Mouse (Mus musculus): ENCODE data around the gene Megf6. TPM values are rescaled to one million over a fixed set of nuclear protein-coding genes. Genes with fewer than 3 reads are reported as not detected.

The Megf6 gene
- polyA plus RNA-seq, 1 experiment: 0.55 TPM

DNA sequence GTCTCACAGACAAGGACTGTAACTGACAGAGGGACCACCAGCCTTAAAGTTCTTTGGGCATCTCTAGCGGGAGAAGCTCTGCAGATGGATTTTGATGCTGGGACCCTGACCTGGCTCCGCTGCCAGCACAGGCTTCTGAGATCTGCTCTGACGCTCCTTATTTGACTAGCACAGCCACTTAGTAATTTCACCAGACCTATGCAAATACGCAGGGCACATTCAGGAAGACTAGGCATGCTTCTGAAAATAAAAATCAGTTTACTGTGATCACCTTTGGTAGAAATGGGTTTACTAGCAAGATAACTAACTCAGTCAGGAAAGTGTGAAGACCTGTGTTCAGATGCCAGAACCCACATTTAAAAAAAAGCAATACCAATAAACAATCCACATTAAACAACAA lies 38.6 kb upstream of the Megf6 start:
- no peak for DNase-seq
- Histone ChIP-seq H3K36me3 (ENCODE audit: control insufficient read depth, insufficient read depth, low read length) (no peaks in the 10 kb centered on the region), H3K4me1 (ENCODE audit: control insufficient read depth, insufficient read depth, low read length) (no peaks in the 10 kb centered on the region), H3K27ac (ENCODE audit: insufficient read depth, low read depth, low read length) (no peak overlapping the region), H3K27me3 (replicated peaks; ENCODE audit: control insufficient read depth, insufficient read depth, low read length) (no peaks in the 10 kb centered on the region), H3K4me3 (ENCODE audit: insufficient read depth, low read depth, low read length) (no peak overlapping the region)
- TF ChIP-seq POLR2A (IDR thresholded peaks at IDR 0.05; ENCODE audit: low read depth, low read length) (no peak), CTCF (conservative IDR thresholded peaks at IDR 0.05; ENCODE audit: insufficient read depth, insufficient read length, low read depth, low read length) (no peak)
- 90% methylated on average over 4 of the region's 4 CpGs for WGBS

GRCm38 (mm10) chr4:154134803-154135202 lies 35.7 kb upstream of the Megf6 start:
- TF ChIP-seq POLR2A (IDR thresholded peaks at IDR 0.05; ENCODE audit: low read depth, low read length) (no peak), CTCF (conservative IDR thresholded peaks at IDR 0.05; ENCODE audit: insufficient read depth, insufficient read length, low read depth, low read length) (no peak)
- DNase-seq: no peak
- Histone ChIP-seq H3K36me3 (ENCODE audit: control insufficient read depth, insufficient read depth, low read length) (no peaks in the 10 kb centered on the region), H3K27ac (ENCODE audit: insufficient read depth, low read depth, low read length) (no peak overlapping the region), H3K4me1 (ENCODE audit: control insufficient read depth, insufficient read depth, low read length) (no peaks in the 10 kb centered on the region), H3K27me3 (replicated peaks; ENCODE audit: control insufficient read depth, insufficient read depth, low read length) (peaks cover 6% of the 10 kb centered on the region), H3K4me3 (ENCODE audit: insufficient read depth, low read depth, low read length) (no peak overlapping the region)
- 50% methylated on average over 4 of the region's 4 CpGs for WGBS

- no peak for DNase-seq
- no peaks in the 10 kb centered on the region for H3K4me1 ChIP-seq (ENCODE audit: control insufficient read depth, insufficient read depth, low read length)
- peaks cover 13% of the 10 kb centered on the region for H3K27me3 ChIP-seq (replicated peaks; ENCODE audit: control insufficient read depth, insufficient read depth, low read length)
- H3K36me3 ChIP-seq (ENCODE audit: control insufficient read depth, insufficient read depth, low read length): no peaks in the 10 kb centered on the region
- WGBS: 59% methylated on average over 5 of the region's 5 CpGs
- TF ChIP-seq POLR2A (IDR thresholded peaks at IDR 0.05; ENCODE audit: low read depth, low read length): no peak
- TF ChIP-seq CTCF (conservative IDR thresholded peaks at IDR 0.05; ENCODE audit: insufficient read depth, insufficient read length, low read depth, low read length): no peak
- no peak overlapping the region for H3K27ac ChIP-seq (ENCODE audit: insufficient read depth, low read depth, low read length)
- H3K4me3 ChIP-seq (ENCODE audit: insufficient read depth, low read depth, low read length): no peak overlapping the region
Measured at GRCm38 (mm10) chr4:154137139-154137538, 33.4 kb upstream of the Megf6 start.

DNA sequence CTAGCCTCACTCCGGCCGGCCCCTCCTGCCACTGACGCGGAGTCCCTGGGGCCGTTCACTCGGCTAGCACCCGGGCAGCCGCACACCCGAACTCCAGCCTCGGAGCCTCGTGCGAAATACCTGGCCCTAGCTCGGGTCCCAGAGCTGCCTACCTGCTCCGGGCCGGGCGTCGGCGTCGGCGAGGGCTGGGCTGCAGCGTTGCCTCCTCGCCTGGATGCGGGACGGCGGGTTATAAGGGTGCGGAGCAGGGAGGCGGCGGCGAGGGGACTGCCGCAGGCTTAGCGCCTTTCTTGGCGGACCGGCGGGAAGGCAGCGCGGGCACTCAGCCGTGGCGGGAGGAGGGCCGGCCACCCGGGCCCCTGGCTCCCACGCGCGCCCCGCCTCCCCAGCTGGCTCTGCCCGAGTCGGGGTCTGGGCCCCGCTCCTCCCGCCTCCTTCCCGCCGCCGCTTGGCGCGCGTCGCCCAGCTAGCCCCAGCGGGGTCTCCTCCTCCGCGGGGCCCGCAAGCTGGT lies 30.8 kb upstream of the Megf6 start:
- WGBS: under 1% methylated on average over 50 of the region's 59 CpGs
- peak; percentile 15 for DNase-seq
- H3K4me3 ChIP-seq (ENCODE audit: insufficient read depth, low read depth, low read length): peak overlapping the region; percentile 34
- H3K36me3 ChIP-seq (ENCODE audit: control insufficient read depth, insufficient read depth, low read length): no peaks in the 10 kb centered on the region
- no peak for TF ChIP-seq CTCF (conservative IDR thresholded peaks at IDR 0.05; ENCODE audit: insufficient read depth, insufficient read length, low read depth, low read length)
- no peak for TF ChIP-seq POLR2A (IDR thresholded peaks at IDR 0.05; ENCODE audit: low read depth, low read length)
- H3K27me3 ChIP-seq (replicated peaks; ENCODE audit: control insufficient read depth, insufficient read depth, low read length): peaks cover 13% of the 10 kb centered on the region
- no peak overlapping the region for H3K27ac ChIP-seq (ENCODE audit: insufficient read depth, low read depth, low read length)
- peaks cover 6% of the 10 kb centered on the region; the same call in 1 of the 2 replicates for H3K4me1 ChIP-seq (ENCODE audit: control insufficient read depth, insufficient read depth, low read length)

GRCm38 (mm10) chr4:154140182-154140212 lies 30.5 kb upstream of the Megf6 start, which contains the start of gene Trp73:
Gene Trp73 (minus strand): TSS chr4:154140208.
- WGBS: 0% methylated on average over 4 of the region's 4 CpGs
- no peak for DNase-seq
- peaks cover 13% of the 10 kb centered on the region for H3K27me3 ChIP-seq (replicated peaks; ENCODE audit: control insufficient read depth, insufficient read depth, low read length)
- H3K4me3 ChIP-seq (ENCODE audit: insufficient read depth, low read depth, low read length): peak within 1 kb of the TSS; percentile 34
- TF ChIP-seq POLR2A (IDR thresholded peaks at IDR 0.05; ENCODE audit: low read depth, low read length): no peak
- TF ChIP-seq CTCF (conservative IDR thresholded peaks at IDR 0.05; ENCODE audit: insufficient read depth, insufficient read length, low read depth, low read length): no peak
- H3K27ac ChIP-seq (ENCODE audit: insufficient read depth, low read depth, low read length): no peak within 1 kb of the TSS
- no peaks in the 10 kb centered on the region for H3K36me3 ChIP-seq (ENCODE audit: control insufficient read depth, insufficient read depth, low read length)
- peaks cover 6% of the 10 kb centered on the region; the same call in 1 of the 2 replicates for H3K4me1 ChIP-seq (ENCODE audit: control insufficient read depth, insufficient read depth, low read length)

- 3% methylated on average over 46 of the region's 46 CpGs for WGBS
- peak overlapping the region; percentile 34; the same call in 1 of the 2 replicates for H3K4me3 ChIP-seq (ENCODE audit: insufficient read depth, low read depth, low read length)
- no peak overlapping the region for H3K27ac ChIP-seq (ENCODE audit: insufficient read depth, low read depth, low read length)
- H3K36me3 ChIP-seq (ENCODE audit: control insufficient read depth, insufficient read depth, low read length): no peaks in the 10 kb centered on the region
- DNase-seq: no peak
- H3K27me3 ChIP-seq (replicated peaks; ENCODE audit: control insufficient read depth, insufficient read depth, low read length): peaks cover 13% of the 10 kb centered on the region
- H3K4me1 ChIP-seq (ENCODE audit: control insufficient read depth, insufficient read depth, low read length): peaks cover 6% of the 10 kb centered on the region; the same call in 1 of the 2 replicates
- TF ChIP-seq POLR2A (IDR thresholded peaks at IDR 0.05; ENCODE audit: low read depth, low read length): no peak
- no peak for TF ChIP-seq CTCF (conservative IDR thresholded peaks at IDR 0.05; ENCODE audit: insufficient read depth, insufficient read length, low read depth, low read length)
Measured at GRCm38 (mm10) chr4:154140213-154141008, 30.1 kb upstream of the Megf6 start.

DNA sequence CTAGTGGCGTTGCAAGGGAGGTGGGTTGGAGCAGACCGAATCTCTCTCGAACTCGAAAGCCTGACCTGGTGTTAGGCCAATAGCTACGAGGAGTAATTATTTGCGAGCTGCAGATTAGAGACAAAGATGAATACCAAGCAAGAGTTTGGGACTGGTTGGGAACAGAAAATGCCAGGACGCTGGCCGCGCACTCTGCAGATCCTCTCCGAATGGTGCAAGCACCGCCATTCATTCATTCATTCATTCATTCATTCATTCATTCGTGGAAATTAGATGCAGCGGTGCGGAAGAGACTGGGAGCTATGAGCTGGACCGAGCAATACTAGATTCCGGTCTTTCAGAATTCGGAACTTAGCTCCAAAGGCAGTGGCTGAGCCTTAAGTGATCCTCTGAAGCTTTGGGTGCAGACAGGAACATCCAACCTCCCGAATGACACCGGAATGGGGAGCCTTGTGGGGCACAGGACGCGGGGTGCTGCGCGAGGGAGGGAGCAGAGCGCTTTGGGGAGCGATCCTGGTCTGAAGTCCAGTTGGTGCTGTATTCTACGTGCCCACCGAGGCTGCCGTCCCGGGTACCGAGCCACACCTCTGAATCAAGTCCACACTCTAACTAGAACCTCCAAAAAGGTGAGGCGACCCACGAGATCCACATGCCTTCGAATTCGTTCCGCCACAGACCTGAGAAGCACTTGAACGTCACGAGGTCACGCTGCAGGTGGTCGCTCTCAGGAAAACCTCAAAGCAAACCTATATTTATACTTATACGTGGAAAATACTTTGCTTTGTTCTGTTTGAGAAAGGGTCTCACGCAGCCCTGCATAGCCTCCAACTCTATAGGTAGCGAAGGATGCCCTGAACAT lies 29.3 kb upstream of the Megf6 start:
- Histone ChIP-seq H3K36me3 (ENCODE audit: control insufficient read depth, insufficient read depth, low read length) (no peaks in the 10 kb centered on the region), H3K4me1 (ENCODE audit: control insufficient read depth, insufficient read depth, low read length) (peaks cover 6% of the 10 kb centered on the region; the same call in 1 of the 2 replicates), H3K27me3 (replicated peaks; ENCODE audit: control insufficient read depth, insufficient read depth, low read length) (peaks cover 13% of the 10 kb centered on the region), H3K27ac (ENCODE audit: insufficient read depth, low read depth, low read length) (no peak overlapping the region), H3K4me3 (ENCODE audit: insufficient read depth, low read depth, low read length) (peak overlapping the region; percentile 34; the same call in 1 of the 2 replicates)
- 3% methylated on average over 42 of the region's 42 CpGs for WGBS
- DNase-seq: peak; percentile 14
- TF ChIP-seq POLR2A (IDR thresholded peaks at IDR 0.05; ENCODE audit: low read depth, low read length) (no peak), CTCF (conservative IDR thresholded peaks at IDR 0.05; ENCODE audit: insufficient read depth, insufficient read length, low read depth, low read length) (no peak)
